Mouse (Mus musculus) lung, postnatal 0 days (tissue): Measurements from ENCODE around the gene Krt16.

Experiments used
- CTCF ChIP-seq: IDR thresholded peaks from 2 replicates; pipeline ENCODE4 v1.5.1; 2016; ENCODE audit warnings: antibody characterized with exemption, mild to moderate bottlenecking
- EP300 ChIP-seq: IDR thresholded peaks from 2 replicates; pipeline ENCODE4 v1.6.1; 2016; ENCODE audit warnings: antibody characterized with exemption, mild to moderate bottlenecking, control low read depth

DNA sequence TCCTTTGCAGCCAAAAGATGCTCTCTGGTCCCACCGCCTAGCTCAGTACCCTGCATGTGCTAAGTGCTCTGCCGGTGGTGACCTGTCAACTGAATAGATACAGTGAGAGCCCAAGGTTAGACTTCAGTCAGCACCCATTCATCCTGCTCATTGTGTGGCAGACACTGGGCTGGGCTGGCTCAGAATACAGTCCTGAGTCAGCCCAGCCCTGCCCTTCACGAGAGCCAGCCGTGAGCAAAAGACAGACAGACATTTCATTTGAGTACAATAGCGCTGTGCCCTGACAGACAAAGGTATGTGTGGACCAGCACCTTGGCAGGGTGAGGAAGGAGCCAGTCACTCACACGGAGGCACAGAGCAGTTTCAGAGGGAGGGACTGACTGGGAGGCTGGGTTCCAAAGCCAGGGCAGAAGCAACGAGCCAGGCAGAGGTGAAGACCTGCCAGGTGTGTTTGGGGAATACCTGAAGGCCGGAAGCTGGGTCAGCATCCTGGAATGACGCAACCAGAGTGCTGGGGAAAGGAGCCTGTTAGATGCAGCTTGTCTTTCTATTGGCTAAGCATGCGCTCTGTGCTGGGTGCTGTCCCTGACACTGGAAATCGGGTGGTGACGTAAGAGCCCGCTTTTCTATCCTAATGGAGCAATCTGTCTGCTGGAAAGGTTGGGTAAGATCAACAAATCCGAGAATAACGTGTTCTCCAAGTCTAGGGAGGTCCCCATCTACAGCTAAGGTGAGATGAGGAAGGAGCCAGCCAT is 29.2 kb upstream of the Krt16 start:
- TF ChIP-seq CTCF (no peak), EP300 (no peak)
